Mouse (Mus musculus): ENCODE measurements around the gene Pam. TPM values are rescaled to one million over a fixed set of nuclear protein-coding genes. Genes with fewer than 3 reads are reported as not detected.
"Not testable (repeated sequence)": the region's sequence is repeated elsewhere in the genome, so short reads cannot be mapped to it uniquely, and the experiment has no call there.

The Pam gene
- total RNA-seq, 2 experiments from 2014 or later, result 37.4 to 51.5 TPM

GRCm38 (mm10) chr1:97765712-97766111 lies 329.7 kb downstream of the Pam start:
- DNase-seq, result not testable (repeated sequence)

GRCm38 (mm10) chr1:97761477-97761876 lies 334.0 kb downstream of the Pam start:
- DNase-seq, result no peak

DNA sequence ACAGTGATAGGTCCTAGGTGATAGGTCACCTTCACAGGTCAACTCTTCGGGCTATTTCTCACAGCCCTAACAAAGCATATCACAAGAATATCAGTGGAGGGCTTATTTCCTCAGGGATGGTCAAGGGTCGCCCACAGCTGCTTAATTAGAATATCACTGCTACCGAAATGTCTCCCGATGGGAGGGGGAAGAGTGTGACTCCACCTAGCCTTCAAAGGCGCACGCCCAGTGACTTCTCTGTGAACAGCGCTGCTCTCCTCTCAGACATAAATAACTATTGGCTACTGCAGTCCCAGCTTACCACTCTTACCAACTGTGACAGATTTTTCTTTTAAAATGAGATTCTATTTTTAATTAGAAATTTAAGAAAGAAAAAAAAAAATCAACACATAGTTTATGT lies 334.8 kb downstream of the Pam start:
- DNase-seq, result no peak

GRCm38 (mm10) chr1:97759841-97760240 lies 335.6 kb downstream of the Pam start:
- no peak for DNase-seq

DNA sequence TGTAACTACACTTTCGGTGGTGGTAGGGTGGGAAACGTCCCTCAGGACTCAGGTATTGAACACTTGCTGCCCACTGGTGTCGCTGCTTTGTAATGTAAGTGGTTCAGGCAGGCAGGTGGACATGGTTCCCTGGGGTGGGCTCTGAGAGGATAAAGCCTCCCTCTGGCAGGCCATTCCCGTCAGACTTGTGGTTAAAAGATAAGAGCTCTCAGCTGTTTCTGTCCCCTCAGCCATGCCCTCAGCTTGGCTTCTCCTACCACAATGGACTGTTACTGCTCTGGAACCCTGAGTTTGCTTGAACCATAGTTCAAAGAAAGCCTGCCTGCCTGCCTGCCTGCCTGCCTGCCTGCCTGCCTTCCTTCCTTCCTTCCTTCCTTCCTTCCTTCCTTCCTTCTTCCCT lies 341.1 kb downstream of the Pam start:
- no peak for DNase-seq

- no peak for DNase-seq
Measured at GRCm38 (mm10) chr1:97753216-97753615, 342.2 kb downstream of the Pam start.

DNA sequence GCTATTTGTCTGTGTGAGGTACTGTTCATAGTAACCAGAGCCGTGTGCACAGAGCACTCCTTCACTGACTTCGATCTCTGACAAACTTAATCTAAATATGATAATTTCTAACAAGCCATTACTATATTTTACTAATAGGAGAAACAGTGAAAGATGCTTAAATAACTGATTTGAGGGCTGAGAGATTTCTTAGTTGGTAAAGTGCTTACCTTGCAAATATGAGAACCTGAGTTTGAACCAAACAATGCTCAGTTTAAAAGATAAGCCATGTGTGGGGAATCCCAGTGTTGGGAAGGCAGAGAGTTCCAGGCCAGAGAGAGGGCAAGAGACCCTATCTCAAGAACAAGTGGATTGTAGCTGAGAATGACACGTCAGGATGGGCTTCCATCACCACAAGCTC lies 347.3 kb downstream of the Pam start:
- DNase-seq, result no peak

GRCm38 (mm10) chr1:97746261-97746660 lies 349.2 kb downstream of the Pam start:
- no peak for DNase-seq

DNA sequence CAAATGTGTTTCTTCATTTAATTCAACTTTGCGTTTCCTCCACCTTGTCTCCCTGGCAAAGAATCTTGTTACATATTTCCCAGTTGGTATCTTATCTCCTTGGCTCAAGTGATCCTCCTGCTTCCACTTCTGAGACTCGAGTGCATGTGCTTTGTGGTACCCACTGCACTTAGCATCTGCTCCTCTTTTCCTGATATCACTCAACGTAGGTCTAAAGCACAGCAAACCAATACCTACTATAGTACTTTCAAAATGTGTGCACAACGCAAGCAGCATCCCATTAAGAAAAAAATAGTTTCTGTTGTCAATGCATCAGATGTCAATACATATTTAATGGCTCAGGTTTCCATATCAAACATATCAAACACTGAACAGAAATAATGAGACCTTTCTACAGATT lies 349.7 kb downstream of the Pam start:
- DNase-seq, result no peak

All from gastrocnemius, postnatal 25 days (tissue).